Mouse (Mus musculus) left cerebral cortex, adult 8-10 months (tissue): Measurements from ENCODE around the gene Prpf6. TPM values are rescaled to one million over a fixed set of nuclear protein-coding genes. Genes with fewer than 3 reads are reported as not detected.

Source experiments
- DNase-seq, 2 experiments: peaks; one replicate each; pipeline ENCODE4 v3.0.0; 2022; ENCODE audit warnings: low spot score in 2 of 2
- microRNA-seq, 2 experiments: library from miRNA; unstranded; fragments of <30 nt; microRNA quantifications; one replicate each; pipeline ENCODE4 v1.2.0; 2022
- total RNA-seq, 4 experiments: library from RNA; stranded (reverse); gene quantifications; 2 replicates each; pipeline ENCODE4 v1.2.4; 2022

Prpf6 gene
- total RNA-seq, 4 experiments from 2014 or later, result 54.0 to 60.9 (median 56.7) TPM

GRCm38 (mm10) chr2:181684713-181685112, 93.0 kb downstream of the Prpf6 start:
- DNase-seq, result no peak

- no peak for DNase-seq
Observed at GRCm38 (mm10) chr2:181685686-181686085, 94.0 kb downstream of the Prpf6 start.

- no peak for DNase-seq
Observed at GRCm38 (mm10) chr2:181687586-181687985, 95.9 kb downstream of the Prpf6 start.

GRCm38 (mm10) chr2:181689466-181690160, 97.9 kb downstream of the Prpf6 start:
- DNase-seq, result no peak

- DNase-seq, result no peak
Observed at GRCm38 (mm10) chr2:181691083-181691482, 99.4 kb downstream of the Prpf6 start.

GRCm38 (mm10) chr2:181691571-181691970, 99.9 kb downstream of the Prpf6 start:
- no peak for DNase-seq

GRCm38 (mm10) chr2:181692304-181692703, 100.6 kb downstream of the Prpf6 start:
- no peak for DNase-seq

- peak; percentile 59 to 75 for DNase-seq
Observed at GRCm38 (mm10) chr2:181693339-181694280, 101.9 kb downstream of the Prpf6 start, which contains the start of gene Rgs19. Rgs19 (minus strand) TSS chr2:181693977.

- no peak for DNase-seq
Observed at GRCm38 (mm10) chr2:181694581-181694980, 102.9 kb downstream of the Prpf6 start.

GRCm38 (mm10) chr2:181695776-181696175, 104.1 kb downstream of the Prpf6 start:
- no peak for DNase-seq

GRCm38 (mm10) chr2:181696801-181697420, 105.2 kb downstream of the Prpf6 start:
- no peak for DNase-seq

- DNase-seq, result no peak
Observed at GRCm38 (mm10) chr2:181698241-181698640, 106.6 kb downstream of the Prpf6 start, which contains the start of gene Lkaaear1. Lkaaear1 (minus strand) TSS chr2:181698442.

Small RNAs within 50 kb of the gene (microRNA-seq; reads per million reads assigned to microRNA genes)
- 0 to 1.1 reads per million in 2 experiments for gene Mir7006

Other genes with a start within 250 kb of the Prpf6 start
- gene Zgpat, start 226.9 kb upstream of the Prpf6 start, total RNA-seq, result 10 to 100 TPM; 52.9 to 68.4 (median 59.9) TPM
- 10 to 100 TPM; 41.8 to 44.4 (median 43.9) TPM for gene Arfrp1, start 226.5 kb upstream of the Prpf6 start, total RNA-seq
- 10 to 100 TPM; 33.0 to 37.9 (median 34.9) TPM for gene Lime1, start 211.8 kb upstream of the Prpf6 start, total RNA-seq
- 10 to 100 TPM; 10.9 to 11.9 (median 11.4) TPM for gene Zbtb46, start 132.4 kb upstream of the Prpf6 start, total RNA-seq
- not detected for gene Abhd16b, start 98.7 kb upstream of the Prpf6 start, total RNA-seq
- 10 to 100 TPM; 71.5 to 81.3 (median 74.0) TPM for gene Tpd52l2, start 94.7 kb upstream of the Prpf6 start, total RNA-seq
- 100 to 1,000 TPM; 277 to 310 (median 297) TPM for gene Dnajc5, start 71.4 kb upstream of the Prpf6 start, total RNA-seq
- gene Uckl1, start 7.0 kb upstream of the Prpf6 start, total RNA-seq, result 10 to 100 TPM; 53.5 to 80.6 (median 63.6) TPM
- 10 to 100 TPM; 68.9 to 94.3 (median 77.1) TPM for gene Zfp512b, start 935 bp downstream of the Prpf6 start, total RNA-seq
- gene Samd10, start 7.3 kb downstream of the Prpf6 start, total RNA-seq, result 10 to 100 TPM; 19.6 to 22.3 (median 21.6) TPM
- 1 to 10 TPM in 1 of 4 experiments, under 1 TPM in 2, not detected in 1; 0.53 to 1.2 (median 0.62) TPM for gene Gm29797, start 65.2 kb downstream of the Prpf6 start, total RNA-seq
- gene Sox18, start 79.8 kb downstream of the Prpf6 start, total RNA-seq, result 10 to 100 TPM in 1 of 4 experiments, 1 to 10 TPM in 3; 5.8 to 11.8 (median 7.8) TPM
- 10 to 100 TPM; 64.2 to 70.0 (median 65.5) TPM for gene Tcea2, start 88.4 kb downstream of the Prpf6 start, total RNA-seq
- gene Rgs19, start 102.1 kb downstream of the Prpf6 start, total RNA-seq, result 10 to 100 TPM; 21.9 to 35.9 (median 26.8) TPM
- not detected for gene Lkaaear1, start 106.6 kb downstream of the Prpf6 start, total RNA-seq
- 10 to 100 TPM; 47.1 to 59.7 (median 55.7) TPM for gene Oprl1, start 123.1 kb downstream of the Prpf6 start, total RNA-seq
- 10 to 100 TPM; 14.7 to 25.9 (median 18.6) TPM for gene Myt1, start 171.5 kb downstream of the Prpf6 start, total RNA-seq
- gene Pcmtd2, start 246.0 kb downstream of the Prpf6 start, total RNA-seq, result 10 to 100 TPM; 76.1 to 84.1 (median 81.7) TPM